Mouse (Mus musculus): ENCODE data around the gene Hal. TPM values are rescaled to one million over a fixed set of nuclear protein-coding genes. Genes with fewer than 3 reads are reported as not detected.

Gene Hal
- polyA plus RNA-seq, 1 experiment from 2014 or later = not detected

DNA sequence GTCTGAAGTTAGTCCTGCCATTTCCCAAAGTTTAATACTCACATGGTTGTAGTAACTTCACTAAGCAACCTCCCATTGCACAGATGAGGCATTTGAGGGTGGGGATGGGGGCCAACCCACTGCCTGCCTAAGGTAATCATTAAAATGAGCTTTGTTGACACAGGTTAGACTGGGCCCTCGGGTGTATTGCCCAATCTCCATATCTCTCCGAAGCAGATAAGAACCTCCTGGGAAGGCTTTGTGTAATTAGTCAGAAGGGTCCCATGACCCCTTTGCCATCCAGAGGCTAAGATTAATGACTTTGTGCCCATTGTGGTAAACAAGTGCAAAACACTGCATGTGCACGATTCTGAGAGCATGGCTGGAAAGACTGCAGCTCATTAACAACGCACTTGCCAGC, 29.2 kb downstream of the Hal start:
- no peak overlapping the region for H3K4me2 ChIP-seq (ENCODE audit: low read length)
- no peak overlapping the region for H3K27ac ChIP-seq (replicated peaks in 1 of 2; ENCODE audit: control insufficient read depth in 1 of 2, insufficient read depth in 1 of 2, low read depth in 2 of 2, low read length in 2 of 2)
- H3K9me3 ChIP-seq (ENCODE audit: control insufficient read depth, low read length) = no peaks in the 10 kb centered on the region
- no peak overlapping the region for H3K4me3 ChIP-seq (ENCODE audit: control insufficient read depth in 1 of 2, insufficient read depth in 1 of 2, low read depth in 1 of 2, low read length in 2 of 2)
- no peak for ATAC-seq (ENCODE audit: insufficient number of reproducible peaks, insufficient read depth, low FRiP score, low read depth)
- no peaks in the 10 kb centered on the region for H3K4me1 ChIP-seq (ENCODE audit: control insufficient read depth in 2 of 2, insufficient read depth in 2 of 2, low read length in 2 of 2)
- no peaks in the 10 kb centered on the region for H3K36me3 ChIP-seq (ENCODE audit: control insufficient read depth, insufficient read depth, low read length)
- no peak overlapping the region for H3K9ac ChIP-seq (ENCODE audit: low read length)
- H3K27me3 ChIP-seq (ENCODE audit: control insufficient read depth, insufficient read depth, low read length) = no peaks in the 10 kb centered on the region
- 59% methylated on average over 4 of the region's 4 CpGs for WGBS

DNA sequence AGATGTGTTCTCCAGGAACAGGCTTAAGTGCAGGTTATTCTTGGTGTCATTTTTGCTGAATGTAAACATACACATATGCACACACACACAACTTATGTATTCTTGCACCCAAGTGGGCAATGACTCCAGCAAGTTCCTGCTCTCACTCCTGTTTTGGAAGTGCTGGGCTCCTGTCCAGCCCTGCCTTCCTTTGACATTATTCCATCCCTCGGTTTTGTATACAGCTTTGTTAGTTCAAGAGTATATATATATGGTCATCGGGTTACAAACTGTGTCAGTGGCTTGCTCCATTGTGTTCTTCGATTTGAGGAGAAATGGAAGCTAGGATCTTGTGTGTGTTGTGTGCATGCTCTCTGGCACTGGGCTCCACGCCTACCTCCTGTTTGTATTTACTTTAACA, 29.6 kb downstream of the Hal start:
- Histone ChIP-seq H3K9ac (ENCODE audit: low read length) (no peak overlapping the region), H3K27me3 (ENCODE audit: control insufficient read depth, insufficient read depth, low read length) (no peaks in the 10 kb centered on the region), H3K27ac (replicated peaks in 1 of 2; ENCODE audit: control insufficient read depth in 1 of 2, insufficient read depth in 1 of 2, low read depth in 2 of 2, low read length in 2 of 2) (no peak overlapping the region), H3K4me3 (ENCODE audit: control insufficient read depth in 1 of 2, insufficient read depth in 1 of 2, low read depth in 1 of 2, low read length in 2 of 2) (no peak overlapping the region), H3K9me3 (ENCODE audit: control insufficient read depth, low read length) (no peaks in the 10 kb centered on the region), H3K4me1 (ENCODE audit: control insufficient read depth in 2 of 2, insufficient read depth in 2 of 2, low read length in 2 of 2) (no peaks in the 10 kb centered on the region), H3K4me2 (ENCODE audit: low read length) (no peak overlapping the region), H3K36me3 (ENCODE audit: control insufficient read depth, insufficient read depth, low read length) (no peaks in the 10 kb centered on the region)
- 80% methylated on average over 4 of the region's 4 CpGs for WGBS
- ATAC-seq (ENCODE audit: insufficient number of reproducible peaks, insufficient read depth, low FRiP score, low read depth) = no peak

DNA sequence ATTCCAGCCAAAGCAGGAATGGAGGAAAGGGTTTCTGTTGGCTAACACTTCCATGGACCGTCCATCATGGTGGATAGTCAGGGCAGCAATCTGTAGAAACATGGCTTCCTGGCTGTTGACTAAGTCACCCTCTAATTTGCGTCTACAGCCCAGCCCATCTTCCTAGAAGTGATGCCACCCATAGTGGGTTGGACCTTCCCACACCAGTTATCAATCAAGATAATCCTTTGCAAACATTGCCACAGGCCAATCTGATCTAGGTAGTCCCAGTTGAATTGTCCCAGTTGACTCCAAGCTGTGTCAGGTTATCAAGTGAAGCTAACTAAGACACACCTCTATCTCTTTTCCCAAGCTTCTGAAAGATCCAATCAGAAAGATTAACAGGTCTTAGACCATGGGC, 30.1 kb downstream of the Hal start:
- no peaks in the 10 kb centered on the region for H3K9me3 ChIP-seq (ENCODE audit: control insufficient read depth, low read length)
- no peaks in the 10 kb centered on the region for H3K36me3 ChIP-seq (ENCODE audit: control insufficient read depth, insufficient read depth, low read length)
- H3K4me2 ChIP-seq (ENCODE audit: low read length) = no peak overlapping the region
- no peaks in the 10 kb centered on the region for H3K4me1 ChIP-seq (ENCODE audit: control insufficient read depth in 2 of 2, insufficient read depth in 2 of 2, low read length in 2 of 2)
- no peak for ATAC-seq (ENCODE audit: insufficient number of reproducible peaks, insufficient read depth, low FRiP score, low read depth)
- H3K27me3 ChIP-seq (ENCODE audit: control insufficient read depth, insufficient read depth, low read length) = no peaks in the 10 kb centered on the region
- WGBS = 72% methylated on average over 2 of the region's 2 CpGs
- no peak overlapping the region for H3K4me3 ChIP-seq (ENCODE audit: control insufficient read depth in 1 of 2, insufficient read depth in 1 of 2, low read depth in 1 of 2, low read length in 2 of 2)
- H3K9ac ChIP-seq (ENCODE audit: low read length) = no peak overlapping the region
- H3K27ac ChIP-seq (replicated peaks in 1 of 2; ENCODE audit: control insufficient read depth in 1 of 2, insufficient read depth in 1 of 2, low read depth in 2 of 2, low read length in 2 of 2) = no peak overlapping the region

DNA sequence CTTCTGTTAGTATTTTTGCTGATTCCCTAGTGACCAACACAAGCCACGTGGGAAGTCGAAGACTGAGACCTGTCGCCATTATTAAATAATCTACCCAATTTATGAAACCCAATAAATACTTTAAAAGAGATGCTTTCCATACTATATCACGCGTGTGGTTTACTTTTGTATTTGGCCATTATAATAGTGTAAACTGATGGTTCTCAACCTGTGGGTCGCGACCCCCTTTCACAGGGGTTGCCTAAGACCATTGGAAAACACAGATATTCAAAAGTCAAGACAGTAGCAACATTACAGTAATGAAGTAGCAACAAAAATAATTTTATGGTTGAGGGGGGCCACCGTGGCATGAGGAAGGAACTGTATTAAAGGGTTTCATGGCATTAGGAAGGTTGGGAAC, 30.6 kb downstream of the Hal start:
- Histone ChIP-seq H3K4me1 (ENCODE audit: control insufficient read depth in 2 of 2, insufficient read depth in 2 of 2, low read length in 2 of 2) (no peaks in the 10 kb centered on the region), H3K4me3 (ENCODE audit: control insufficient read depth in 1 of 2, insufficient read depth in 1 of 2, low read depth in 1 of 2, low read length in 2 of 2) (no peak overlapping the region)
- ATAC-seq (ENCODE audit: insufficient number of reproducible peaks, insufficient read depth, low FRiP score, low read depth) = no peak

DNA sequence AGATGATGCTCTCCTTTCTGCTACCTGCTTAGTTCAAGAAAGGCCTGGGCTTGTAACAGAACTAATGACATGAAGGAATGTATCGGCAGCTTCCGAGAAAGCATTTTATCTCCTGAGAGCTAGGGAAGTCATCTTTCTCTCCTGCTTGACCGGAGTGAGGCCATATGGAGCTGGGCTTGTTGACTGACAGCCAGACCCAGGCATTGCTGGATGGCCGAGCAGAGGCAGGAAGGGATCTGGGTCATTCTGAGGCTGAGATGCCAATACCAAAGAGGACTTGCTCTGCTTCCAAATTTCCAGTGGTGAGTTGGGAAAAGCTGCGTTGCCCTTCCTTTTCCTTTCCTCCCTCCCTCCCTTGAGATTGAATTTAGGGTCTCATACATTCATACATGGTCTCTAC, 31.2 kb downstream of the Hal start:
- no peaks in the 10 kb centered on the region for H3K27me3 ChIP-seq (ENCODE audit: control insufficient read depth, insufficient read depth, low read length)
- no peak overlapping the region for H3K9ac ChIP-seq (ENCODE audit: low read length)
- H3K9me3 ChIP-seq (ENCODE audit: control insufficient read depth, low read length) = no peaks in the 10 kb centered on the region
- no peak overlapping the region for H3K27ac ChIP-seq (replicated peaks in 1 of 2; ENCODE audit: control insufficient read depth in 1 of 2, insufficient read depth in 1 of 2, low read depth in 2 of 2, low read length in 2 of 2)
- no peaks in the 10 kb centered on the region for H3K36me3 ChIP-seq (ENCODE audit: control insufficient read depth, insufficient read depth, low read length)
- no peak overlapping the region for H3K4me3 ChIP-seq (ENCODE audit: control insufficient read depth in 1 of 2, insufficient read depth in 1 of 2, low read depth in 1 of 2, low read length in 2 of 2)
- WGBS = 61% methylated on average over 5 of the region's 5 CpGs
- no peak for ATAC-seq (ENCODE audit: insufficient number of reproducible peaks, insufficient read depth, low FRiP score, low read depth)
- H3K4me1 ChIP-seq (ENCODE audit: control insufficient read depth in 2 of 2, insufficient read depth in 2 of 2, low read length in 2 of 2) = no peaks in the 10 kb centered on the region
- no peak overlapping the region for H3K4me2 ChIP-seq (ENCODE audit: low read length)

More for the DNA sequence above, 30.6 kb downstream of the Hal start:
- no peaks in the 10 kb centered on the region for H3K36me3 ChIP-seq (ENCODE audit: control insufficient read depth, insufficient read depth, low read length)
- WGBS = 83% methylated on average over 8 of the region's 8 CpGs
- no peak overlapping the region for H3K9ac ChIP-seq (ENCODE audit: low read length)
- no peak overlapping the region for H3K27ac ChIP-seq (replicated peaks in 1 of 2; ENCODE audit: control insufficient read depth in 1 of 2, insufficient read depth in 1 of 2, low read depth in 2 of 2, low read length in 2 of 2)
- no peaks in the 10 kb centered on the region for H3K27me3 ChIP-seq (ENCODE audit: control insufficient read depth, insufficient read depth, low read length)
- no peaks in the 10 kb centered on the region for H3K9me3 ChIP-seq (ENCODE audit: control insufficient read depth, low read length)
- H3K4me2 ChIP-seq (ENCODE audit: low read length) = no peak overlapping the region

DNA sequence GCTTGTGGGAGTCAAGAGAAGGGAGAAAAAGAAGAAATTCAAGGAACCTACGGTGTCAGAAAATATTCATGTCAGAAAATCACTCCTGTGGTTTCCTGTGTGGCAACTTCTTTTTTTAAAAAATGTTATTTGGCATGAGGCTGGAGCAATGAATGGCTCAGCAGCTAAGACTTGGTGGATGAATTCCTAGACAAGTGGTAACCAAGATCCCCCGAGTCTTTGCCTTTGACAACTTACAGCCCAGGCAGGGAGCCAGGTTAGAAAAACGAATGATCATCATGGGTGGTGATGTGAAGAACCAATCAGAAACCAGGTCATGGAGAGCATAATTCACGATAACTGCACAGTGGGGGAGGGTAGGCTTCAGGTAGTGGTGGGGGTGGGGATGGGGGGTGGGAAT, 32.4 kb downstream of the Hal start:
- no peak overlapping the region for H3K27ac ChIP-seq (replicated peaks in 1 of 2; ENCODE audit: control insufficient read depth in 1 of 2, insufficient read depth in 1 of 2, low read depth in 2 of 2, low read length in 2 of 2)
- H3K9ac ChIP-seq (ENCODE audit: low read length) = no peak overlapping the region
- H3K9me3 ChIP-seq (ENCODE audit: control insufficient read depth, low read length) = no peaks in the 10 kb centered on the region
- H3K4me3 ChIP-seq (ENCODE audit: control insufficient read depth in 1 of 2, insufficient read depth in 1 of 2, low read depth in 1 of 2, low read length in 2 of 2) = no peak overlapping the region
- no peak for ATAC-seq (ENCODE audit: insufficient number of reproducible peaks, insufficient read depth, low FRiP score, low read depth)
- H3K4me2 ChIP-seq (ENCODE audit: low read length) = no peak overlapping the region
- no peaks in the 10 kb centered on the region for H3K27me3 ChIP-seq (ENCODE audit: control insufficient read depth, insufficient read depth, low read length)
- 62% methylated on average over 4 of the region's 4 CpGs for WGBS
- no peaks in the 10 kb centered on the region for H3K4me1 ChIP-seq (ENCODE audit: control insufficient read depth in 2 of 2, insufficient read depth in 2 of 2, low read length in 2 of 2)
- no peaks in the 10 kb centered on the region for H3K36me3 ChIP-seq (ENCODE audit: control insufficient read depth, insufficient read depth, low read length)

DNA sequence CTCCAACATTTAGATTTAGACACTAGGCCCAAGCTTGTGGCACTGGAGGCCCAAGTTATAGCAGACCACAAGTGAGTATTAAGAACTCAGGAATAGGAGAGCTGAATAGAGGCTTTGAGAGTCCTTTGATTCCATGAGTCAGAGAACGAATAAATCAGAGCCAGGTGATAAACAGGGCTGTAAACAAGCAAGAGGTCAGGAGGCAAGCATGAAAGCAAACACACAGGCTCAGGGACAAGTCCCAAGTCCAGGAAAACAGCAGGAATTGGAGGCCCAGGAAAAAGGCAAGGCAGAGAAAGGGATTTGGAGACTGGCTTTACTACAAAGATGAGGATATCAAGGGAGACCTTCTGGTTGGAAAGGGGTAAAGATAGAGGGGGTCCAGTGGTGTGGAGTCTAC, 36.8 kb downstream of the Hal start:
- no peak for ATAC-seq (ENCODE audit: insufficient number of reproducible peaks, insufficient read depth, low FRiP score, low read depth)
- Histone ChIP-seq H3K9me3 (ENCODE audit: control insufficient read depth, low read length) (no peaks in the 10 kb centered on the region), H3K4me2 (ENCODE audit: low read length) (no peak overlapping the region), H3K4me3 (ENCODE audit: control insufficient read depth in 1 of 2, insufficient read depth in 1 of 2, low read depth in 1 of 2, low read length in 2 of 2) (no peak overlapping the region), H3K27me3 (ENCODE audit: control insufficient read depth, insufficient read depth, low read length) (no peaks in the 10 kb centered on the region), H3K27ac (replicated peaks in 1 of 2; ENCODE audit: control insufficient read depth in 1 of 2, insufficient read depth in 1 of 2, low read depth in 2 of 2, low read length in 2 of 2) (no peak overlapping the region), H3K36me3 (ENCODE audit: control insufficient read depth, insufficient read depth, low read length) (no peaks in the 10 kb centered on the region), H3K9ac (ENCODE audit: low read length) (no peak overlapping the region), H3K4me1 (ENCODE audit: control insufficient read depth in 2 of 2, insufficient read depth in 2 of 2, low read length in 2 of 2) (no peaks in the 10 kb centered on the region)
- WGBS = 64% methylated on average over 1 of the region's 1 CpGs

DNA sequence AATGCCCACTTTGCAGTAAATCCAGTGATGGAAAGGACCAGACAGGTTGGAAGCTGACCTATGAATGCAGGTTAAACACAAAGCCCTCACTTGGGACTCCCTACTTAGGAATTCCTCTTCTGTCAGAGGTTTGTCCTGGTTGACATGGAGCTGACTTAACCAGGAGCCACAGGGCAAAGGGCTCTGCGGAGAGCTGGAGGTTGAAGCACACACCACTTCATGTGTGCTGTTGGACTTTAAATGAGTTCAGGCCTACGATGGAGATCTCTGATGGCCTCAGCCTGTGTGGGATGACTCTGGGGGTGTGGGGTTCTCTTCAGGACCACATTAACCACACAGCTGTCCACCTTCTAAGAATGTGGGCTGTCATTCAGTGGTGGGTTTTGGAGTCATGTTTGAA, 49.7 kb downstream of the Hal start:
- Histone ChIP-seq H3K4me2 (ENCODE audit: low read length) (no peak overlapping the region), H3K9me3 (ENCODE audit: control insufficient read depth, low read length) (no peaks in the 10 kb centered on the region), H3K36me3 (ENCODE audit: control insufficient read depth, insufficient read depth, low read length) (no peaks in the 10 kb centered on the region), H3K4me1 (ENCODE audit: control insufficient read depth in 2 of 2, insufficient read depth in 2 of 2, low read length in 2 of 2) (peaks cover 4 to 7% of the 10 kb centered on the region in 2 experiments; a peak in 3 of 4 replicates), H3K9ac (ENCODE audit: low read length) (no peak overlapping the region), H3K4me3 (ENCODE audit: control insufficient read depth in 1 of 2, insufficient read depth in 1 of 2, low read depth in 1 of 2, low read length in 2 of 2) (no peak overlapping the region), H3K27me3 (ENCODE audit: control insufficient read depth, insufficient read depth, low read length) (peaks cover 37% of the 10 kb centered on the region), H3K27ac (replicated peaks in 1 of 2; ENCODE audit: control insufficient read depth in 1 of 2, insufficient read depth in 1 of 2, low read depth in 2 of 2, low read length in 2 of 2) (no peak overlapping the region)
- no peak for ATAC-seq (ENCODE audit: insufficient number of reproducible peaks, insufficient read depth, low FRiP score, low read depth)
- 89% methylated on average over 2 of the region's 2 CpGs for WGBS
